In the genomic region with DNA sequence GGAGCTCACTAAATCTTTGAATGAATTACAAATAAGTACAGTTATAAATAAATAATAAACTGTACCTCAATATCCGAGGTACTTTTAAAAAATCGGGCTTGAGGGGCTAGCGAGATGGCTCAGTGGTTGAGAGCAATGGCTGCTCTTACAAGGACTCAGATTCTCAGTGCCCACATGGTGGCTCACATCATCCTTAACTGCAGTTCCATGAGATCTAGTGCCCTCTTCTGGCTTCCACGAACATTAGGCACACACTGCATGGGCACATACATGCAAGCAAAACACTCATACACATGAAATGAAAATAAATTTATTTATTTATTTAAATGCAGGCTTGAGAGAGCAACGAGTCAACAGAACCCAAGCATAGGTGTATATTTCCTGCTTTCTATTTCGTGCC, we compare ENCODE assay signal across 30 mouse cellular contexts. TPM values are rescaled to one million over a fixed set of nuclear protein-coding genes. Genes with fewer than 3 reads are reported as not detected.
DNase-seq lines count a peak whose midpoint lies in the region; ATAC-seq and TF ChIP-seq lines count a peak whose summit lies in the region.
"Had no signal": no experiment of that assay in that cellular context is flagged by ENCODE, and none has a peak within 500 bp of the region (broad histone marks: within the 10 kb centered on the region; RNA-seq: fewer than 3 reads in every experiment).

No protein-coding gene starts in this region.

- no peak overlapping the region for H3K27ac ChIP-seq in hindbrain, postnatal 0 days
- no peak overlapping the region for H3K27ac ChIP-seq in hindbrain, embryonic 11.5 days (ENCODE audit: low read depth, low read length)
- no peak overlapping the region for H3K27ac ChIP-seq in midbrain, postnatal 0 days (ENCODE audit: low read depth, low read length)
- no peak overlapping the region for H3K27ac ChIP-seq in midbrain, embryonic 15.5 days
- no peak overlapping the region for H3K27ac ChIP-seq in MEL (ENCODE audit: control insufficient read depth, low read depth, low read length)
- H3K27ac ChIP-seq: embryonic facial prominence, embryonic 10.5 days; embryonic facial prominence, embryonic 13.5 days; hindbrain, embryonic 10.5 days; hindbrain, embryonic 14.5 days had no signal

- peaks cover 5% of the 10 kb centered on the region for H3K4me1 ChIP-seq in hindbrain, postnatal 0 days (ENCODE audit: insufficient read depth, low read length)
- no peaks in the 10 kb centered on the region for H3K4me1 ChIP-seq in hindbrain, embryonic 11.5 days (replicated peaks; ENCODE audit: control insufficient read depth, insufficient read depth, low read length)
- peaks cover 17% of the 10 kb centered on the region for H3K4me1 ChIP-seq in midbrain, postnatal 0 days (ENCODE audit: insufficient read depth, low read length)
- H3K4me1 ChIP-seq in midbrain, embryonic 15.5 days: peaks cover 31% of the 10 kb centered on the region
- H3K4me1 ChIP-seq in MEL (ENCODE audit: control insufficient read depth in 1 of 2, insufficient read depth in 2 of 2, low read length in 2 of 2): peaks cover 0 to 10% of the 10 kb centered on the region in 2 experiments; a peak in 2 of 4 replicates

- H3K4me3 ChIP-seq in hindbrain, postnatal 0 days (ENCODE audit: low read length): no peak overlapping the region
- no peak overlapping the region for H3K4me3 ChIP-seq in hindbrain, embryonic 11.5 days (ENCODE audit: low read depth, low read length)
- no peak overlapping the region for H3K4me3 ChIP-seq in midbrain, postnatal 0 days (ENCODE audit: low read depth, low read length)
- no peak overlapping the region for H3K4me3 ChIP-seq in midbrain, embryonic 15.5 days
- H3K4me3 ChIP-seq in MEL (ENCODE audit: control insufficient read depth in 1 of 2, insufficient read depth in 1 of 2, low read depth in 2 of 2, low read length in 2 of 2): no peak overlapping the region
- H3K4me3 ChIP-seq: embryonic facial prominence, embryonic 10.5 days; embryonic facial prominence, embryonic 13.5 days; hindbrain, embryonic 10.5 days had no signal

- ATAC-seq in hindbrain, postnatal 0 days: no peak
- no peak for ATAC-seq in hindbrain, embryonic 11.5 days (ENCODE audit: low FRiP score)
- no peak for ATAC-seq in midbrain, postnatal 0 days (ENCODE audit: low FRiP score)
- no peak for ATAC-seq in midbrain, embryonic 15.5 days (replicated peaks)
- ATAC-seq: activated CD4-positive, CD25-positive, alpha-beta regulatory T cell, adult 4 months; CD4-positive, CD25-positive, alpha-beta regulatory T cell, adult 4 months; forebrain, embryonic 14.5 days; intestine, postnatal 0 days had no signal

- 83% methylated on average over 6 of the region's 6 CpGs for WGBS in hindbrain, postnatal 0 days
- WGBS in hindbrain, embryonic 11.5 days: 79% methylated on average over 6 of the region's 6 CpGs
- WGBS in midbrain, postnatal 0 days: 80% methylated on average over 6 of the region's 6 CpGs
- 78% methylated on average over 6 of the region's 6 CpGs for WGBS in midbrain, embryonic 15.5 days

- no peak for TF ChIP-seq EP300 in MEL (IDR thresholded peaks at IDR 0.05; ENCODE audit: low read depth in 1 of 2, low read length in 2 of 2)

- TF ChIP-seq CTCF in hindbrain, postnatal 0 days (IDR thresholded peaks at IDR 0.05; ENCODE audit: low read depth): peak; percentile 27; the same call in 1 of the 2 replicates
- TF ChIP-seq CTCF in midbrain, postnatal 0 days (IDR thresholded peaks at IDR 0.05): peak; percentile 38; the same call in 1 of the 2 replicates
- TF ChIP-seq CTCF in MEL (IDR thresholded peaks at IDR 0.05 in 2 of 3, conservative IDR thresholded peaks at IDR 0.05 in 1 of 3; ENCODE audit: control insufficient read depth in 1 of 3, insufficient read depth in 1 of 3, low read depth in 2 of 3, low read length in 3 of 3, poor library complexity in 1 of 3, severe bottlenecking in 1 of 3): peak in 2 of 3 experiments; percentile 14 to 40; a peak in 2 of 6 replicates

- no peak overlapping the region for H3K4me2 ChIP-seq in hindbrain, postnatal 0 days (ENCODE audit: low read depth, low read length)
- no peak overlapping the region for H3K4me2 ChIP-seq in hindbrain, embryonic 11.5 days (replicated peaks; ENCODE audit: low read depth, low read length)
- no peak overlapping the region for H3K4me2 ChIP-seq in midbrain, postnatal 0 days (ENCODE audit: low read depth, low read length, poor library complexity, severe bottlenecking)
- H3K4me2 ChIP-seq in midbrain, embryonic 15.5 days: no peak overlapping the region
- H3K4me2 ChIP-seq: embryonic facial prominence, embryonic 13.5 days; heart, embryonic 11.5 days; hindbrain, embryonic 14.5 days had no signal

- H3K36me3 ChIP-seq in hindbrain, postnatal 0 days (ENCODE audit: insufficient read depth, low read length): no peaks in the 10 kb centered on the region
- no peaks in the 10 kb centered on the region for H3K36me3 ChIP-seq in hindbrain, embryonic 11.5 days (ENCODE audit: control insufficient read depth, insufficient read depth, low read length)
- H3K36me3 ChIP-seq in midbrain, postnatal 0 days (ENCODE audit: insufficient read depth, low read length): no peaks in the 10 kb centered on the region
- H3K36me3 ChIP-seq in midbrain, embryonic 15.5 days (replicated peaks): no peaks in the 10 kb centered on the region
- no peaks in the 10 kb centered on the region; a peak in 1 of 4 replicates for H3K36me3 ChIP-seq in MEL (ENCODE audit: control insufficient read depth in 1 of 2, insufficient read depth in 2 of 2, low read length in 2 of 2)
- H3K36me3 ChIP-seq: embryonic facial prominence, embryonic 10.5 days; embryonic facial prominence, embryonic 13.5 days; G1E; hindbrain, embryonic 10.5 days had no signal

- no peak; the same call in 1 of the 2 replicates for TF ChIP-seq RAD21 in MEL (IDR thresholded peaks at IDR 0.05; ENCODE audit: low read depth, low read length)

- H3K79me2 ChIP-seq in MEL (ENCODE audit: control insufficient read depth, insufficient read depth, low read length, poor library complexity): no peaks in the 10 kb centered on the region

- H3K27me3 ChIP-seq in hindbrain, postnatal 0 days (ENCODE audit: insufficient read depth, low read length): no peaks in the 10 kb centered on the region
- peaks cover 5% of the 10 kb centered on the region for H3K27me3 ChIP-seq in hindbrain, embryonic 11.5 days (ENCODE audit: control insufficient read depth, insufficient read depth, low read length)
- H3K27me3 ChIP-seq in midbrain, postnatal 0 days (ENCODE audit: insufficient read depth, low read length): no peaks in the 10 kb centered on the region
- H3K27me3 ChIP-seq in midbrain, embryonic 15.5 days (replicated peaks): no peaks in the 10 kb centered on the region; the same call in 1 of the 2 replicates
- H3K27me3 ChIP-seq in MEL (ENCODE audit: control insufficient read depth in 1 of 2, insufficient read depth in 2 of 2, low read length in 2 of 2): no peaks in the 10 kb centered on the region

- DNase-seq in hindbrain, postnatal 0 days (ENCODE audit: low spot score): no peak
- no peak for DNase-seq in hindbrain, embryonic 11.5 days (ENCODE audit: low spot score)
- no peak for DNase-seq in midbrain, postnatal 0 days (ENCODE audit: low spot score)
- no peak for DNase-seq in MEL (ENCODE audit: low read depth, low spot score)
- DNase-seq in kidney, postnatal 14 days: no peak
- DNase-seq: adrenal gland, adult 8-10 months; adrenal gland, postnatal 25 days; cerebellum, adult 11-12 months; cerebellum, adult 8-10 months; cerebellum, postnatal 10 days; cerebellum, postnatal 36 days; embryo, embryonic 11 days; gastrocnemius, postnatal 36 days; heart, postnatal 36 days had no signal

- TF ChIP-seq POLR2A in MEL (IDR thresholded peaks at IDR 0.05; ENCODE audit: control insufficient read depth in 1 of 2, insufficient read depth in 1 of 2, low read depth in 1 of 2, low read length in 2 of 2, poor library complexity in 1 of 2): no peak

- no peak overlapping the region for H3K9ac ChIP-seq in hindbrain, postnatal 0 days (replicated peaks; ENCODE audit: low read length)
- no peak overlapping the region for H3K9ac ChIP-seq in hindbrain, embryonic 11.5 days (ENCODE audit: low read depth, low read length)
- H3K9ac ChIP-seq in midbrain, postnatal 0 days (replicated peaks; ENCODE audit: low read length, poor library complexity, severe bottlenecking): no peak overlapping the region
- H3K9ac ChIP-seq in midbrain, embryonic 15.5 days: no peak overlapping the region
- no peak overlapping the region for H3K9ac ChIP-seq in MEL (ENCODE audit: control insufficient read depth, low read depth, low read length, poor library complexity, severe bottlenecking)
- H3K9ac ChIP-seq: embryonic facial prominence, embryonic 13.5 days; hindbrain, embryonic 14.5 days had no signal

- H3K9me3 ChIP-seq in hindbrain, postnatal 0 days (ENCODE audit: low read length): no peaks in the 10 kb centered on the region
- H3K9me3 ChIP-seq in hindbrain, embryonic 11.5 days (ENCODE audit: control insufficient read depth, low read length): no peaks in the 10 kb centered on the region
- no peaks in the 10 kb centered on the region for H3K9me3 ChIP-seq in midbrain, postnatal 0 days (ENCODE audit: low read length)
- H3K9me3 ChIP-seq in midbrain, embryonic 15.5 days: no peaks in the 10 kb centered on the region
- no peaks in the 10 kb centered on the region for H3K9me3 ChIP-seq in MEL (replicated peaks; ENCODE audit: insufficient read depth, low read length)
- H3K9me3 ChIP-seq: embryonic facial prominence, embryonic 10.5 days; embryonic facial prominence, embryonic 13.5 days; G1E; hindbrain, embryonic 10.5 days had no signal

RNA-seq across cellular contexts. Expression of a gene that starts 5.7 kb away (rescaled TPM):
- total RNA-seq in hindbrain, postnatal 0 days (2014; rRNA removed): 38.6 and 39.4 TPM in 2 replicates
- 21.8 and 25.2 TPM in 2 replicates for polyA plus RNA-seq in hindbrain, postnatal 0 days (2015; fragmentation: Nextera tagmentation; extraction: Ambion mirVana)
- 0.82 and 0.89 TPM in 2 replicates for polyA plus RNA-seq in hindbrain, embryonic 11.5 days (2014; fragmentation: Nextera tagmentation; extraction: Ambion mirVana)
- 19.4 and 21.9 TPM in 2 replicates for total RNA-seq in midbrain, postnatal 0 days (2014; rRNA removed)
- polyA plus RNA-seq in midbrain, postnatal 0 days (2015; fragmentation: Nextera tagmentation; extraction: Ambion mirVana): 30.9 and 32.2 TPM in 2 replicates
- 17.8 and 21.8 TPM in 2 replicates for polyA plus RNA-seq in midbrain, embryonic 15.5 days (2015; fragmentation: Nextera tagmentation; extraction: Ambion mirVana)
- total RNA-seq in MEL (2012; rRNA removed): not detected in 2 replicates
- under 1 TPM in 1 of 2 experiments, not detected in 1; 0.10 TPM for polyA plus RNA-seq in MEL (2012; ENCODE audit: insufficient read depth in 1 of 2, insufficient read length in 2 of 2, low read depth in 1 of 2, low replicate concordance in 2 of 2, missing spikeins in 1 of 2)
- total RNA-seq: gastrocnemius, adult 8-10 months; gastrocnemius, postnatal 36 days; granulocyte monocyte progenitor cell, adult 5-6 weeks; heart, adult 8-10 months; heart, postnatal 36 days had no signal
- polyA plus RNA-seq: C2C12; G1E; heart, embryonic 11.5 days; heart, postnatal 0 days had no signal

RNA-seq across cellular contexts. Expression of a gene that starts 25.2 kb away (rescaled TPM):
- total RNA-seq in hindbrain, postnatal 0 days (2014; rRNA removed): 23.3 and 25.7 TPM in 2 replicates
- polyA plus RNA-seq in hindbrain, postnatal 0 days (2015; fragmentation: Nextera tagmentation; extraction: Ambion mirVana): 7.9 and 8.6 TPM in 2 replicates
- 0.66 and 1.4 TPM in 2 replicates for polyA plus RNA-seq in hindbrain, embryonic 11.5 days (2014; fragmentation: Nextera tagmentation; extraction: Ambion mirVana)
- total RNA-seq in midbrain, postnatal 0 days (2014; rRNA removed): 25.4 and 30.1 TPM in 2 replicates
- 10.2 and 10.7 TPM in 2 replicates for polyA plus RNA-seq in midbrain, postnatal 0 days (2015; fragmentation: Nextera tagmentation; extraction: Ambion mirVana)
- polyA plus RNA-seq in midbrain, embryonic 15.5 days (2015; fragmentation: Nextera tagmentation; extraction: Ambion mirVana): 11.1 and 12.7 TPM in 2 replicates
- 0.04 TPM in 1 of 2 replicates, not detected in the other for total RNA-seq in MEL (2012; rRNA removed)
- not detected for polyA plus RNA-seq in MEL (2012; ENCODE audit: insufficient read depth in 1 of 2, insufficient read length in 2 of 2, low read depth in 1 of 2, low replicate concordance in 2 of 2, missing spikeins in 1 of 2)
- total RNA-seq: G1E; gastrocnemius, postnatal 36 days; granulocyte monocyte progenitor cell, adult 5-6 weeks had no signal
- polyA plus RNA-seq: C2C12; G1E; heart, embryonic 11.5 days; heart, postnatal 0 days had no signal

RNA-seq across cellular contexts. Expression of a gene that starts 49.1 kb away (rescaled TPM):
- 51.1 and 55.6 TPM in 2 replicates for total RNA-seq in hindbrain, postnatal 0 days (2014; rRNA removed)
- 27.6 and 29.6 TPM in 2 replicates for polyA plus RNA-seq in hindbrain, postnatal 0 days (2015; fragmentation: Nextera tagmentation; extraction: Ambion mirVana)
- 32.2 and 39.5 TPM in 2 replicates for polyA plus RNA-seq in hindbrain, embryonic 11.5 days (2014; fragmentation: Nextera tagmentation; extraction: Ambion mirVana)
- total RNA-seq in midbrain, postnatal 0 days (2014; rRNA removed): 65.7 and 77.5 TPM in 2 replicates
- 34.6 and 37.6 TPM in 2 replicates for polyA plus RNA-seq in midbrain, postnatal 0 days (2015; fragmentation: Nextera tagmentation; extraction: Ambion mirVana)
- polyA plus RNA-seq in midbrain, embryonic 15.5 days (2015; fragmentation: Nextera tagmentation; extraction: Ambion mirVana): 55.0 and 56.0 TPM in 2 replicates
- 22.5 and 24.8 TPM in 2 replicates for total RNA-seq in MEL (2012; rRNA removed)
- polyA plus RNA-seq in MEL (2012; ENCODE audit: insufficient read depth in 1 of 2, insufficient read length in 2 of 2, low read depth in 1 of 2, low replicate concordance in 2 of 2, missing spikeins in 1 of 2): 10 to 100 TPM; 27.5 to 98.1 TPM
